Mouse (Mus musculus) Patski (cell line): ENCODE measurements at regions not wholly inside any gene's neighbourhood (a gene's known extent, or its start where the extent isn't known, plus 50 kb on each side); places are given as distances from the start of the nearest gene placed in this dataset.

Experiments used
- ATAC-seq: fragments of 100-300 bp; one replicate; pipeline ENCODE4 v1.8.0; 2021
- CTCF ChIA-PET: fragments of 350-600 bp; sonication (Branson Sonifier 250); formaldehyde crosslinking; loops from one replicate; lab custom pipeline; 2022; ENCODE audit warnings: inconsistent platforms; lab: Charles Lee
- POLR2A ChIA-PET: fragments of 350-600 bp; sonication (Branson Sonifier 250); formaldehyde crosslinking; loops from one replicate; lab custom pipeline; 2022; ENCODE audit warnings: antibody characterized with exemption, inconsistent platforms; lab: Charles Lee
- DNase-seq: peaks from one replicate; pipeline ENCODE4 v3.0.0-alpha.2; 2011; ENCODE audit warnings: low read depth, low spot score
- H3K27me3 ChIP-seq: fragments of 371-371 bp; one replicate; pipeline ENCODE4 v1.5.1; 2021
- CTCF ChIP-seq: fragments of 100-300 bp; IDR thresholded peaks from one replicate; pipeline ENCODE4 v1.5.1; 2021
- in situ Hi-C: fragments of 300-500 bp; cut with MboI; formaldehyde crosslinking; loops from 3 replicates; pipeline ENCODE4 v1.11.1; 2018; ENCODE audit warnings: low pct_unique_long_range_greater_than_20kb, mixed read lengths

GRCm38 (mm10) chr14:96954462-96954861 lies 435.6 kb upstream of the Klhl1 start:
- POLR2A ChIA-PET = no interaction called here
- peaks cover 7% of the 10 kb centered on the region for H3K27me3 ChIP-seq
- ATAC-seq = no peak
- in situ Hi-C loops = loop anchor here (25.0 kb wide), 2 partner anchors 608 to 1233 kb away; no protein-coding TSS in a partner anchor
- TF ChIP-seq CTCF = peak; percentile 45
- CTCF ChIA-PET = no interaction called here
- no peak for DNase-seq

- in situ Hi-C loops = loop anchor here (5.0 kb wide), 1 partner anchor 406 kb away; no protein-coding TSS in a partner anchor
- DNase-seq (no peak), ATAC-seq (no peak)
- no peaks in the 10 kb centered on the region for H3K27me3 ChIP-seq
- CTCF ChIA-PET = interaction anchor here (2.2 kb wide), 1 partner anchor 961 kb away, joined by 5 read pairs; no protein-coding TSS in a partner anchor
- POLR2A ChIA-PET = no interaction called here
- peak; percentile 46 for TF ChIP-seq CTCF
Observed at GRCm38 (mm10) chr14:96908737-96909136, 389.8 kb upstream of the Klhl1 start.

- DNase-seq = no peak
- in situ Hi-C loops = no loop called here
- POLR2A ChIA-PET = no interaction called here
- peaks cover 5% of the 10 kb centered on the region for H3K27me3 ChIP-seq
- ATAC-seq = no peak
- CTCF ChIA-PET = no interaction called here
- TF ChIP-seq CTCF = no peak
Observed at GRCm38 (mm10) chr14:96879701-96880100, 360.8 kb upstream of the Klhl1 start.

- no peaks in the 10 kb centered on the region for H3K27me3 ChIP-seq
- CTCF ChIA-PET = no interaction called here
- DNase-seq = no peak
- in situ Hi-C loops = no loop called here
- TF ChIP-seq CTCF = no peak
- no peak for ATAC-seq
- POLR2A ChIA-PET = no interaction called here
Observed at GRCm38 (mm10) chr14:96871969-96872368, 353.1 kb upstream of the Klhl1 start.

- TF ChIP-seq CTCF = no peak
- H3K27me3 ChIP-seq = no peaks in the 10 kb centered on the region
- ChIA-PET POLR2A (no interaction called here), CTCF (no interaction called here)
- no peak for DNase-seq
- ATAC-seq = no peak
- in situ Hi-C loops = no loop called here
Observed at GRCm38 (mm10) chr14:96838910-96839309, 320.0 kb upstream of the Klhl1 start.

- DNase-seq (no peak), ATAC-seq (no peak)
- no peak for TF ChIP-seq CTCF
- in situ Hi-C loops = no loop called here
- no peaks in the 10 kb centered on the region for H3K27me3 ChIP-seq
- POLR2A ChIA-PET = no interaction called here
- CTCF ChIA-PET = no interaction called here
Observed at GRCm38 (mm10) chr14:96825083-96825482, 306.2 kb upstream of the Klhl1 start.

- in situ Hi-C loops = no loop called here
- no peak for TF ChIP-seq CTCF
- CTCF ChIA-PET = no interaction called here
- ATAC-seq (no peak), DNase-seq (no peak)
- H3K27me3 ChIP-seq = no peaks in the 10 kb centered on the region
- POLR2A ChIA-PET = no interaction called here
Observed at GRCm38 (mm10) chr14:96815665-96816064, 296.8 kb upstream of the Klhl1 start.

- H3K27me3 ChIP-seq = no peaks in the 10 kb centered on the region
- POLR2A ChIA-PET = interaction anchor here (0.5 kb wide), 1 partner anchor 726 kb away, joined by 4 read pairs; no protein-coding TSS in a partner anchor
- in situ Hi-C loops = no loop called here
- no peak for ATAC-seq
- CTCF ChIA-PET = no interaction called here
- no peak for DNase-seq
- TF ChIP-seq CTCF = no peak
Observed at GRCm38 (mm10) chr14:96805284-96805683, 286.4 kb upstream of the Klhl1 start.

GRCm38 (mm10) chr14:96794806-96795205 lies 275.9 kb upstream of the Klhl1 start:
- H3K27me3 ChIP-seq = no peaks in the 10 kb centered on the region
- ATAC-seq = no peak
- ChIA-PET POLR2A (no interaction called here), CTCF (no interaction called here)
- no peak for TF ChIP-seq CTCF
- no peak for DNase-seq
- in situ Hi-C loops = no loop called here

GRCm38 (mm10) chr14:96787917-96788316 lies 269.0 kb upstream of the Klhl1 start:
- DNase-seq (no peak), ATAC-seq (no peak)
- ChIA-PET POLR2A (no interaction called here), CTCF (no interaction called here)
- in situ Hi-C loops = no loop called here
- peaks cover 4% of the 10 kb centered on the region for H3K27me3 ChIP-seq
- TF ChIP-seq CTCF = no peak

- ChIA-PET POLR2A (no interaction called here), CTCF (no interaction called here)
- no peak for TF ChIP-seq CTCF
- ATAC-seq (no peak), DNase-seq (no peak)
- H3K27me3 ChIP-seq = peaks cover 4% of the 10 kb centered on the region
- in situ Hi-C loops = no loop called here
Observed at GRCm38 (mm10) chr14:96787286-96787685, 268.4 kb upstream of the Klhl1 start.

- ChIA-PET CTCF (no interaction called here), POLR2A (no interaction called here)
- in situ Hi-C loops = no loop called here
- ATAC-seq = no peak
- H3K27me3 ChIP-seq = no peaks in the 10 kb centered on the region
- TF ChIP-seq CTCF = no peak
- no peak for DNase-seq
Observed at GRCm38 (mm10) chr14:96775801-96776200, 256.9 kb upstream of the Klhl1 start.
